Mouse (Mus musculus) liver, embryonic 11.5 days (tissue): ENCODE measurements around the gene Poc1a. TPM values are rescaled to one million over a fixed set of nuclear protein-coding genes. Genes with fewer than 3 reads are reported as not detected.

Experiments used
- ATAC-seq: fragments of 200-750 bp; cut with Nextera tagmentation; replicated peaks from 2 replicates; pipeline ENCODE4 v1.8.0; 2017; ENCODE audit warnings: moderate number of reproducible peaks, mild to moderate bottlenecking, moderate TSS enrichment, moderate library complexity; ENCODE audit not compliant: low FRiP score
- DNase-seq: peaks from one replicate; pipeline ENCODE4 v3.0.0-alpha.2; 2017; ENCODE audit warnings: low spot score
- H3K27ac ChIP-seq: fragments of 300-500 bp; sonication (generic); 2 replicates; pipeline ENCODE4 v1.5.1; 2014; ENCODE audit warnings: mild to moderate bottlenecking, low read depth, low read length, control low read depth
- H3K27me3 ChIP-seq: fragments of 300-500 bp; sonication (generic); replicated peaks from 2 replicates; pipeline ENCODE4 v1.6.1; 2014; ENCODE audit warnings: low read length, mixed read lengths; ENCODE audit not compliant: control insufficient read depth, insufficient read depth
- H3K36me3 ChIP-seq: fragments of 300-500 bp; sonication (generic); 2 replicates; pipeline ENCODE4 v1.6.1; 2014; ENCODE audit warnings: mild to moderate bottlenecking, low read length, moderate library complexity, mixed read lengths; ENCODE audit not compliant: control insufficient read depth, insufficient read depth
- H3K4me1 ChIP-seq: fragments of 300-500 bp; sonication (generic); replicated peaks from 2 replicates; pipeline ENCODE4 v1.6.1; 2014; ENCODE audit warnings: low read length, mixed read lengths; ENCODE audit not compliant: control insufficient read depth, insufficient read depth
- H3K4me2 ChIP-seq: fragments of 300-500 bp; sonication (generic); 2 replicates; pipeline ENCODE4 v1.6.1; 2014; ENCODE audit warnings: mild to moderate bottlenecking, control low read depth, moderate library complexity
- H3K4me3 ChIP-seq: fragments of 300-500 bp; sonication (generic); 2 replicates; pipeline ENCODE4 v1.5.1; 2014; ENCODE audit warnings: low read depth, low read length, control low read depth
- H3K9ac ChIP-seq: fragments of 300-500 bp; sonication (generic); 2 replicates; pipeline ENCODE4 v1.6.1; 2014; ENCODE audit warnings: low read depth, low read length, control low read depth
- H3K9me3 ChIP-seq: fragments of 300-500 bp; sonication (generic); 2 replicates; pipeline ENCODE4 v1.6.1; 2016; ENCODE audit warnings: low read length, inconsistent platforms, mixed read lengths; ENCODE audit not compliant: control insufficient read depth
- WGBS: fragments of 180-500 bp; shearing (Covaris S2); extraction: QIAGEN DNeasy Blood & Tissue Kit; methylation state at CpG from one replicate; pipeline ENCODE4 v1.1.7; 2014; 5-methylcytosine and 5-hydroxymethylcytosine counted together
- polyA plus RNA-seq: library from polyadenylated mRNA; unstranded; fragments of >200 nt; fragmentation: Nextera tagmentation; extraction: Ambion mirVana; gene quantifications from 2 replicates; pipeline ENCODE4 v1.2.1, GENCODE M21; 2014

Poc1a gene
- polyA plus RNA-seq, 1 experiment from 2014 or later: 36.6 TPM

DNA sequence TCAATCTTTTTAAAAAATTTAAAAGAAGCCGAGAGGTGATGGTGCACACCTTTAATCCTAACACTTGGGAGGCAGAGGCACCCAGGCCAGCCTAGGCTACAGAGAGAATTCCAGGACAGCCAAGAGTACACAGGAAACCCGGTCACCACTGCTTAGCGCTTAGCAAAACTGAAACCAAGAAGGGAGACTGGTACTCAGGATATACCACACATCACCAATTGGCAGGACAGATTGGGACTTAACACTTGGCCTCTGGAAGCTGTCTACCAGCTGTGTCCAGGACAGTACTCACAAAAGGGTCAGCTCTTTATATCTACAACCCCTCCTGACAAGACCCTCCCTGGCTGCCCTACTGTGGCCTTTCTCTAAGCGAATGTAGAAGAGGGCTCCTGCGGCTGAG, 86.1 kb downstream of the Poc1a start:
- Histone ChIP-seq H3K27ac (no peak overlapping the region), H3K4me2 (peak overlapping the region; percentile 96), H3K4me1 (peaks cover 26% of the 10 kb centered on the region), H3K9ac (peak overlapping the region; percentile 47), H3K4me3 (peak overlapping the region; percentile 84), H3K27me3 (no peaks in the 10 kb centered on the region), H3K36me3 (peaks cover 8% of the 10 kb centered on the region), H3K9me3 (no peaks in the 10 kb centered on the region)
- ATAC-seq: no peak
- DNase-seq: no peak
- WGBS: 20% methylated on average over 5 of the region's 5 CpGs

DNA sequence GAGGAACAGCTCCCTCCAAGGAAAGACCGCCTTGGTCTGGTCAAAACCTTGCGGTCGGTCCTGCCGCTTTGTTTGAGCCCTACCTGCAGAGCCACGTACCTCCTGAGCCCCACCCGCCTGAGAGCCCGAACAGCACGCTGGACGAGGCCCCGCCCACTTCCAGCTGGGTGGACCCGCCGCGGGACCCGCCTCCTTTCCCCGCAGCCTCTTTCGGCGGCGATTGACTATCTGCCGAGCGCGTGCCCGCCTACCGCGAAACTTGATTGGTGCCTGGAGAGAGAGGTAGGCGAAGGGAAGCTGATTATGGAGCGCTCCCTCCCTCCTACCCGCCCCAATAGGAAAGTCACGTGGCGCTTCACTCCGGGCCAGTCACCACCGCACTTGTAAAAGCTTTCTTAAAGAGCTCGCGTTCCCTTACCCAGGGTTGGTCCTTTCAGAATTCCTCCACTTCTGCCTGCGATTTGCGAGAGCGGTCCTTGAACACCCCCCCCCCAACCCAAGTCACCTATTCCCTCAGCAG, 86.8 kb downstream of the Poc1a start:
- Histone ChIP-seq H3K4me2 (peak overlapping the region; percentile 96), H3K9ac (peak overlapping the region; percentile 92), H3K4me3 (peak overlapping the region; percentile 84), H3K27ac (peak overlapping the region; percentile 95), H3K27me3 (no peaks in the 10 kb centered on the region), H3K4me1 (peaks cover 32% of the 10 kb centered on the region), H3K36me3 (peaks cover 9% of the 10 kb centered on the region), H3K9me3 (no peaks in the 10 kb centered on the region)
- DNase-seq (peak; percentile 99), ATAC-seq (peak; percentile 91)
- WGBS: under 1% methylated on average over 36 of the region's 36 CpGs

DNA sequence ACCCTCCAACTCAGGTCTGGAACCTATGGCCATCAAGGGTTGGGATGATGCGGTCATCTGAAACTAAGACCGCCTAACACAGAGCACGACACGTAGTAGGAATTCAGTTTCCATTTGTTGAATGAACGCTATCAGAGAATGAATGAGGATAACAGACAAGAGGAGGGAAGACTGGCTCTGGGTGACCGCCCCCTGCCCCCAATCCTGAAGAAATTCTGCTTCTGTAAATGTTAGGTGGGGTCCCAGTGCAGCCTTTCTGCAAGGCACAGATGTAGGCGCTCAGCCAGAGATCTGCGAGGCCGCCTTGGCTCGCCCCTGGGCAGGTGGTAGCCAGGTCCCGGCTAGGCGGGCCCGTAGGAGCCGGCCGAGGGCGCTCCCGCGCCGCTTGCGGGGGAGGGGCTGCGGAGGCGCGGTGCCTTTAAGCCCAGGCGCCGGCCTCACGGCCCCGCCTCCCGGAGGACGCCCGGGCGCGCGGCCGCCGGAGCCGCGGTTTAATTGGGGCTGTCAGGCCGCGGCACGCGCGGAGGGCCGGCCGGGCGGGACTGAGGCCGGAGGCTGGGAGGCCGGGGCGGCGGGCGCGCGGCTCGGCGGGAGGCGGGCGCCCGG, 87.4 kb downstream of the Poc1a start, which contains the start of gene Dusp7:
TSS of gene Dusp7 (plus strand) at position 521 of the 606 bp plus-strand sequence.
- H3K4me2 ChIP-seq: peak within 1 kb of the TSS; percentile 96
- H3K27me3 ChIP-seq: no peaks in the 10 kb centered on the region
- H3K27ac ChIP-seq: peak within 1 kb of the TSS; percentile 95
- ATAC-seq (peak; percentile 68), DNase-seq (peak; percentile 82)
- H3K9ac ChIP-seq: peak within 1 kb of the TSS; percentile 92
- WGBS: under 1% methylated on average over 48 of the region's 57 CpGs
- H3K9me3 ChIP-seq: no peaks in the 10 kb centered on the region
- H3K36me3 ChIP-seq: peaks cover 14% of the 10 kb centered on the region
- peaks cover 33% of the 10 kb centered on the region for H3K4me1 ChIP-seq
- peak within 1 kb of the TSS; percentile 84 for H3K4me3 ChIP-seq

DNA sequence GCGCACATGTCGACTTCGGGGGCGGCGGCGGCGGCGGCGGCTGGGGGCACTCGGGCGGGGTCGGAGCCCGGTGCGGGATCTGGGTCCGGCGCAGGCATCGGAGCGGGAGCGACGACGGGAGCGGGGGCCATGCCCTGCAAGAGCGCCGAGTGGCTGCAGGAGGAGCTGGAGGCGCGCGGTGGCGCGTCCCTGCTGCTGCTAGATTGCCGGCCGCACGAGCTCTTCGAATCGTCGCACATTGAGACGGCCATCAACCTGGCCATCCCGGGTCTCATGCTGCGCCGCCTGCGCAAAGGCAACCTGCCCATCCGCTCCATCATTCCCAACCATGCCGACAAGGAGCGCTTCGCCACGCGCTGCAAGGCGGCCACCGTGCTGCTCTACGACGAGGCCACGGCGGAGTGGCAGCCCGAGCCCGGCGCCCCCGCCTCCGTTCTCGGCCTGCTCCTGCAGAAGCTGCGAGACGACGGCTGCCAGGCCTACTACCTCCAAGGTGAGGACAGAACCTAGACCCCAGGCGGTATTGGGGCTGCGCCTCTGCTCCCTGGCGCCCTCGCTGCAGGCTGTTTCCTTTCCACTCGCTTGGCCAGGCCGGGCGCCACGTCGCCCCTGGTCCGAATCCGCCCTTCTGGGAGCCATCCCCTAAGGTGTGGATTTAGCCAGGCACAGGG, 88.1 kb downstream of the Poc1a start:
- Histone ChIP-seq H3K27me3 (no peaks in the 10 kb centered on the region), H3K4me1 (peaks cover 33% of the 10 kb centered on the region), H3K9ac (peak overlapping the region; percentile 92), H3K4me3 (peak overlapping the region; percentile 84), H3K9me3 (no peaks in the 10 kb centered on the region), H3K4me2 (peak overlapping the region; percentile 96), H3K27ac (peak overlapping the region; percentile 95), H3K36me3 (peaks cover 20% of the 10 kb centered on the region)
- DNase-seq: peak; percentile 78
- 1% methylated on average over 72 of the region's 72 CpGs for WGBS
- ATAC-seq: peak; percentile 42

- WGBS: 13% methylated on average over 11 of the region's 11 CpGs
- peak overlapping the region; percentile 92 for H3K9ac ChIP-seq
- H3K4me1 ChIP-seq: peaks cover 33% of the 10 kb centered on the region
- H3K27ac ChIP-seq: no peak overlapping the region
- H3K9me3 ChIP-seq: no peaks in the 10 kb centered on the region
- peak overlapping the region; percentile 84 for H3K4me3 ChIP-seq
- DNase-seq: no peak
- no peaks in the 10 kb centered on the region for H3K27me3 ChIP-seq
- H3K36me3 ChIP-seq: peaks cover 24% of the 10 kb centered on the region
- ATAC-seq: no peak
- peak overlapping the region; percentile 96 for H3K4me2 ChIP-seq
Observed at GRCm38 (mm10) chr9:106369801-106370485, 89.1 kb downstream of the Poc1a start.

DNA sequence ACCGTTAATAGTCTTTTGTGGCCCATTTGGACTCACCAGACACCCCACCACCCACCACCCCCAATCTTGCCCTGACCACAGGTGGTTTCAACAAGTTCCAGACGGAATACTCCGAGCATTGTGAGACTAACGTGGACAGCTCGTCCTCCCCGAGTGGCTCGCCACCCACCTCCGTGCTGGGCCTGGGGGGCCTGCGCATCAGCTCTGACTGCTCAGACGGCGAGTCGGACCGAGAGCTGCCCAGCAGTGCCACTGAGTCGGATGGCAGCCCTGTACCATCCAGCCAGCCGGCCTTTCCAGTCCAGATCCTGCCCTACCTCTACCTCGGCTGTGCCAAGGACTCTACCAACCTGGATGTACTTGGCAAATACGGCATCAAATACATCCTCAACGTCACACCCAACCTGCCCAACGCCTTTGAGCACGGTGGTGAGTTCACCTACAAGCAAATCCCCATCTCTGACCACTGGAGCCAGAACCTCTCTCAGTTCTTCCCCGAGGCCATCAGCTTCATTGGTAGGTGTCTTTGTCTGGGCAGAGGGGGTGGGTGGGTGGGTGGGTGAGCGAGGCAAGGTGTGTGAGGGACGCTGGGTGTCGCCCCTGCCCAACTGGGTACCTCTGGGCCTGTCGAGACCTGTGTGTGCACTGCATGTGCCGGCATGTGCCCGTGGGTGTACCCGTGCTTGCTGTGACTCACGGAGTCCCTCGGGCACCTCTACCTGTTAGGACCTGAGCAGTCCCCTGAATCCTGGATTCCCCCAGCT, 89.9 kb downstream of the Poc1a start:
- Histone ChIP-seq H3K4me3 (peak overlapping the region; percentile 84; the same call in 1 of the 2 replicates), H3K36me3 (peaks cover 24% of the 10 kb centered on the region), H3K9me3 (no peaks in the 10 kb centered on the region), H3K27me3 (no peaks in the 10 kb centered on the region), H3K27ac (no peak overlapping the region), H3K4me2 (peak overlapping the region; percentile 96), H3K9ac (peak overlapping the region; percentile 14; the same call in 1 of the 2 replicates), H3K4me1 (peaks cover 33% of the 10 kb centered on the region)
- ATAC-seq: no peak
- DNase-seq: no peak
- WGBS: 85% methylated on average over 30 of the region's 30 CpGs

DNA sequence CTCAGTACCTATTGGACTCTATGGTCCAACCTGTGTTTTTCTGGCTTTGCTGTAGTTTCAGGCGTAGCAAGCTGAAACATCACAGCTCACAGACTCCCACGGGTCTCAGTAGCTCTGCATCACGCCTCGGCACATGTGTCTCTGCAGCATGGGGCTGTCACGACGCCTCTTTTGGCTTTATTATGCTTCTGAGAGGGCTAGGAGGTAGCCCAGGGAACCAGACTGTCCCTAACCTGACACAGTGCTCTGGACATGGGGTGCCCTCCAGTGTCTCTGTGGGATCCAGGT, 90.5 kb downstream of the Poc1a start:
- no peaks in the 10 kb centered on the region for H3K9me3 ChIP-seq
- no peak overlapping the region for H3K9ac ChIP-seq
- H3K4me3 ChIP-seq: peak overlapping the region; percentile 84
- H3K4me2 ChIP-seq: peak overlapping the region; percentile 51
- peaks cover 24% of the 10 kb centered on the region for H3K36me3 ChIP-seq
- H3K4me1 ChIP-seq: peaks cover 33% of the 10 kb centered on the region
- H3K27me3 ChIP-seq: no peaks in the 10 kb centered on the region
- 0 out of 2 replicates have a peak overlapping the region, but pooled peaks have one; percentile 21 for H3K27ac ChIP-seq
- WGBS: 58% methylated on average over 6 of the region's 6 CpGs
- ATAC-seq (no peak), DNase-seq (no peak)

DNA sequence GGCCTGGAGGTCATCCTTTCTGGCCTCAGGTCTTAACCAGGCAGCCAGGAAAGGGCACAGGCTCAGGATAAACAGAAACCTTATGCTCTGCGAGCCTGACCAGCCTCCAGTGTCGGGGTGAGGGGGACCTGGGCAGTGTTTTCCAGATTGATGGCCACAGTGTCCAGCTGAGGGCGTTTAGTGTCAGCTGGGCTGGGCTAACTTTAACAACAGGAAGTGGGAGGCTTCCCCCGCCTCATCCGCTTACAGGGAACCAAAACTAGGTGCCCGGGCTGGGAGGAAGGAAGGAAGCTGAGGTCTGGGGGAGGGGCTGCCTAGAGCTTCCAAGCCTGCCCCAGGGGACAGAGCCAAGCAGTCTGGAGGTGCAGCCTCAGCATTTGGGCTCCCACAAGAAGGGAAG, 90.9 kb downstream of the Poc1a start:
- WGBS: 10% methylated on average over 6 of the region's 6 CpGs
- peak overlapping the region; percentile 51 for H3K4me2 ChIP-seq
- DNase-seq: peak; percentile 53
- 0 out of 2 replicates have a peak overlapping the region, but pooled peaks have one; percentile 21 for H3K27ac ChIP-seq
- no peaks in the 10 kb centered on the region for H3K9me3 ChIP-seq
- peaks cover 33% of the 10 kb centered on the region for H3K4me1 ChIP-seq
- ATAC-seq: no peak
- no peaks in the 10 kb centered on the region for H3K27me3 ChIP-seq
- no peak overlapping the region for H3K9ac ChIP-seq
- peak overlapping the region; percentile 84 for H3K4me3 ChIP-seq
- H3K36me3 ChIP-seq: peaks cover 24% of the 10 kb centered on the region
